Mouse (Mus musculus) macrophage (primary cell): ENCODE results near the gene Mast3. TPM values are rescaled to one million over a fixed set of nuclear protein-coding genes. Genes with fewer than 3 reads are reported as not detected.

ENCODE experiments used
- H3K27ac ChIP-seq: fragments of 350-480 bp; formaldehyde crosslinking; 2 replicates; pipeline ENCODE4 v1.9.0; 2021
- H3K36me3 ChIP-seq: fragments of 350-480 bp; formaldehyde crosslinking; 2 replicates; pipeline ENCODE4 v1.9.0; 2021; ENCODE audit errors: inconsistent target
- H3K4me3 ChIP-seq: fragments of 350-480 bp; formaldehyde crosslinking; 2 replicates; pipeline ENCODE4 v1.9.0; 2021; ENCODE audit errors: inconsistent target
- H3K79me2 ChIP-seq: fragments of 350-480 bp; formaldehyde crosslinking; 2 replicates; pipeline ENCODE4 v1.9.0; 2021; ENCODE audit errors: inconsistent target
- WGBS: methylation state at CpG from one replicate; pipeline ENCODE4 v1.1.7; 2026; ENCODE audit warnings: inconsistent platforms; ENCODE audit not compliant: missing documents; 5-methylcytosine and 5-hydroxymethylcytosine counted together
- polyA plus RNA-seq: library from polyadenylated mRNA; stranded (reverse); fragments of 250-400 nt; gene quantifications from 3 replicates; pipeline ENCODE4 v1.2.4, GENCODE M21; 2018; ENCODE audit warnings: inconsistent platforms

Gene Mast3
- polyA plus RNA-seq, 1 experiment from 2014 or later = 40.6 TPM

GRCm38 (mm10) chr8:70803761-70804480 is 933 bp downstream of the Mast3 start:
- H3K27ac ChIP-seq = peak overlapping the region; percentile 85
- WGBS = 1% methylated on average over 47 of the region's 47 CpGs
- peaks cover 45% of the 10 kb centered on the region for H3K79me2 ChIP-seq
- peak overlapping the region; percentile 92 for H3K4me3 ChIP-seq
- H3K36me3 ChIP-seq = no peaks in the 10 kb centered on the region

DNA sequence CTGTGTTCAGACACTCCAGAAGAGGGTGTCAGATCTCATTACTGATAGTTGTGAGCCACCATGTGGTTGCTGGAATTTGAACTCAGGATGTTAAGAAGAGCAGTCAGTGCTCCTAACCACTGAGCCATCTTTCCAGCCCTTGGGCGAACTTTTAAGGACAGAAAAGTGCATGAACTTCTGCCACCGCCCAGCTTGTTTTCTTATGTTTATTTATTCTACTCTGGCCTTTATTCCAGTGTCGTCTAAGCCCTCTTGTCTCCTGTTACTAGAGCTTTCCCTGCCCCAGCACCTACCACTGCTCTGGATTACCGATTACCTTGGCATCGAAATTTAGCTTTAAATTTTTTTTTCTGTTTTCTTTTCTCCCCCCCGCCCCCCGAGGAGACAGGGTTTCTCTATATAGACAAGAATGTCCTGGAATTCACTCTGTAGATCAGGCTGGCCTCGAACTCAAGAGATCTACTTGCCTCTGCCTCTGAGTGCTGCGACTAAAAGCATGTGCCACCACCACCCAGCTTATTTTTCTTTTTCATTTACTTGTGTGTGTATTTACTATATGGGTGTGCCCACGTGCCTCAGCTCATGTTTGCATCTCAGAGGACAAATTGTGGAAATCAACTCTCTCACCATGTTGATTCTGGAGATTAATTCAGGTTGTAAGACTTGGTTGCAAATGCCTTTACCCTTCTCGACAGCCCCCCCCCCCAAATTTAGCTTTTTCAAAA is 1.9 kb downstream of the Mast3 start:
- Histone ChIP-seq H3K4me3 (peak overlapping the region; percentile 92; the same call in 1 of the 2 replicates), H3K36me3 (no peaks in the 10 kb centered on the region), H3K27ac (peak overlapping the region; percentile 43; the same call in 1 of the 2 replicates), H3K79me2 (peaks cover 45% of the 10 kb centered on the region)
- WGBS = 87% methylated on average over 10 of the region's 11 CpGs

GRCm38 (mm10) chr8:70801830-70802229 is 3.0 kb downstream of the Mast3 start:
- H3K27ac ChIP-seq = no peak overlapping the region
- H3K4me3 ChIP-seq = no peak overlapping the region
- H3K79me2 ChIP-seq = peaks cover 45% of the 10 kb centered on the region
- no peaks in the 10 kb centered on the region for H3K36me3 ChIP-seq
- WGBS = 90% methylated on average over 1 of the region's 1 CpGs

- Histone ChIP-seq H3K36me3 (no peaks in the 10 kb centered on the region), H3K27ac (peak overlapping the region; percentile 15; the same call in 1 of the 2 replicates), H3K4me3 (no peak overlapping the region), H3K79me2 (peaks cover 45% of the 10 kb centered on the region)
- WGBS = 16% methylated on average over 11 of the region's 15 CpGs
Observed at GRCm38 (mm10) chr8:70801156-70801555, 3.7 kb downstream of the Mast3 start.

DNA sequence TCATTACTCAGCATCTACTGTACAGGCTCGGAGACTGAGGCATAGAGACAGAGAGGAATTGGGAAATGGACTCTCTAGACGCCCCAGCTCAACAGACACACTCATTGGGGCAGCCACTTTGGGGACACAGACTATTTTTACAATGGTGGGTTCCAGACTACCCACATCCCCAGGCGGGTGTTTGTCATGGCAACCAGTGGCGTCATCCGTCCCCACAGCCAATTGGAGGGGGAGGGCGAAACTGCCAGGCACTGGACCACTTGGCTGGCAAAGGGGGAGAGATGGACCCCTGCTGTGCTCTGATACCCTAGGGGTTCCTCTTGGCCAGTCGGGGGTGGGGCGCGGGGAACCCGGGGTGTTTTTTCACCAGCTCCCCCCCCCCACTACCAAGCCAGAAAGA is 4.2 kb downstream of the Mast3 start:
- H3K27ac ChIP-seq = peak overlapping the region; percentile 15; the same call in 1 of the 2 replicates
- peaks cover 49% of the 10 kb centered on the region for H3K79me2 ChIP-seq
- H3K36me3 ChIP-seq = no peaks in the 10 kb centered on the region
- no peak overlapping the region for H3K4me3 ChIP-seq
- WGBS = 61% methylated on average over 10 of the region's 10 CpGs

- WGBS = 55% methylated on average over 15 of the region's 15 CpGs
- no peak overlapping the region for H3K4me3 ChIP-seq
- H3K36me3 ChIP-seq = no peaks in the 10 kb centered on the region
- H3K79me2 ChIP-seq = peaks cover 53% of the 10 kb centered on the region
- no peak overlapping the region for H3K27ac ChIP-seq
Observed at GRCm38 (mm10) chr8:70798281-70798680, 6.6 kb downstream of the Mast3 start.

- H3K27ac ChIP-seq = peak overlapping the region; percentile 27; the same call in 1 of the 2 replicates
Observed at GRCm38 (mm10) chr8:70797081-70798070, 7.5 kb downstream of the Mast3 start.

DNA sequence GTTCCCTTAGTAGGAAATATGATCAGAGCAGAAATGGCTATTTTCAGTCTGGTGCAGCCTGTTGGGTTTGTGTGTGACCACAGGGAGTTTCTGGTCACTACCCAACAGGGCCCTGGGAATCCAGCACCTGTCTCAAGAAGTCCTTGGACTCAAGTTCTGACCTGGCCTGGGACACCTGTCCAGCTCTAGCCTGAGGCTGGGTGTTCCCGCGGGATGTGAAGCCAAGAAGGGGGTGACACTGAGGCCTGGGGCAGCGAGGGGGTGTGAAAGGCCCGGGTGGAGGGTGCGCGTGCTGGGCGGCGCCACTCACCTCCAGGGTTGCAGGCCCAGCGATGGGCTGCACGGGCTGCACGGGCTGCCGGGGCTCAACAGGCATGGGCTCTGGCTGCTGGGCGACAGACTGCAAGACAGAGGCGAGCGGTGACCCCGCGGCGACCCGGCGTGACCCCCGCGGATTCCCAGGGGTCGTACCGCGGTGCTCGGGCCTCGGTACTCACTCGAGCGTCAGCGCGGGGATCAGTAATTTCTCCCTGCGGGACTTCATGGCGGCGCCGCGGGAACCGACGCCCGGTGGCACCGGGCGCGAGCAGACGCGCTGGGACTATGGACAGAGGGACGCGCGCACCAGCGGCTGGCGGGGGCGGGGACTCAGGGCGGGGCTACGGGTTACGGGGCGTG is 8.3 kb downstream of the Mast3 start:
- no peak overlapping the region for H3K27ac ChIP-seq
- peaks cover 40% of the 10 kb centered on the region for H3K79me2 ChIP-seq
- 19% methylated on average over 44 of the region's 54 CpGs for WGBS
- no peaks in the 10 kb centered on the region for H3K36me3 ChIP-seq
- H3K4me3 ChIP-seq = no peak overlapping the region

More at GRCm38 (mm10) chr8:70797081-70798070, 7.5 kb downstream of the Mast3 start:
- Histone ChIP-seq H3K36me3 (no peaks in the 10 kb centered on the region), H3K4me3 (peak overlapping the region; percentile 32), H3K79me2 (peaks cover 44% of the 10 kb centered on the region)
- WGBS = 4% methylated on average over 54 of the region's 57 CpGs

DNA sequence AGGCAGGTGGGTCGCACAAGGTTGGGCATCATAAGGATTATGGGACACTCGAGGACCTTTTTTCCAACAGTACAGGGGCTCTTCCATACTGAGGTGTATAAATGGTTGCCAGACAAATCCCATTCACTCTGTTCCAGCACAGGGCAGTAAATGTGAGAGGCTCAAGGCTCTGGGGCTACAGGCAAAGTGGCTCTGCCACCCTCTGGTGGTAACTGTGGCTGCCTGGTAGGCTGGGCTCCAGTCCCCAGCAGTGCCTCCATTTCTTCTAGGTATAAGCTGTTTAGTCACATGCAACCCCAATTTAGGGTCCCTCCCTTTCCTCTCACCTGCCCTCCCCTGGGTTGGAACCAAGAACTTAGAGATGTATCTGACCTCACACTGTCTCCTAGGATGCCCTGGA is 9.5 kb downstream of the Mast3 start:
- no peaks in the 10 kb centered on the region for H3K36me3 ChIP-seq
- WGBS = 100% methylated on average over 1 of the region's 2 CpGs
- H3K4me3 ChIP-seq = no peak overlapping the region
- no peak overlapping the region for H3K27ac ChIP-seq
- H3K79me2 ChIP-seq = peaks cover 42% of the 10 kb centered on the region

DNA sequence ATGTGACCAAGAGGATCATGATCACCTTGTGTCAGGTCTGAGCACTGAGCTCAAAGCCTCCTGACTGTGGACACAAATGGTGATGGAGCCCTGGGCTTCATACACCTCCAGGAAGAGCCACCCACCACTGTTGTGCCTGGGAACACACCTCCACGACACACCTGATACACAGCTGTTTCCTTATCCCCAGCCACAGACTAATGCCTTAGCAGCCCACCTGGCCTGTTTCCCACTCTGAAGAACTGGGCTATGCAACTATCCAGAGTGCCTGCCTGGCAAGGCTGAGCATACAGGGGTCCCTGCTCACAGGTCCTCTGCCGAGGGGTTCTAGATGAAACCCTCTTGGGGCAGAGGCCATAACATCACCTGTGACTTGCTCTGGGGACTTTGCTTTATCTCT is 10.6 kb downstream of the Mast3 start:
- H3K36me3 ChIP-seq = peaks cover 9% of the 10 kb centered on the region
- H3K4me3 ChIP-seq = no peak overlapping the region
- H3K27ac ChIP-seq = no peak overlapping the region
- 86% methylated on average over 2 of the region's 2 CpGs for WGBS
- H3K79me2 ChIP-seq = peaks cover 48% of the 10 kb centered on the region

GRCm38 (mm10) chr8:70792700-70793099 is 12.2 kb downstream of the Mast3 start:
- Histone ChIP-seq H3K27ac (no peak overlapping the region), H3K79me2 (peaks cover 54% of the 10 kb centered on the region), H3K4me3 (no peak overlapping the region; the same call in 1 of the 2 replicates), H3K36me3 (peaks cover 23% of the 10 kb centered on the region)
- 4% methylated on average over 20 of the region's 20 CpGs for WGBS

- H3K27ac ChIP-seq = peak overlapping the region; percentile 79
- peaks cover 28% of the 10 kb centered on the region for H3K36me3 ChIP-seq
- peak overlapping the region; percentile 82 for H3K4me3 ChIP-seq
- WGBS = 2% methylated on average over 57 of the region's 58 CpGs
- H3K79me2 ChIP-seq = peaks cover 54% of the 10 kb centered on the region
Observed at GRCm38 (mm10) chr8:70791975-70792691, 12.7 kb downstream of the Mast3 start.

GRCm38 (mm10) chr8:70791294-70791701 is 13.6 kb downstream of the Mast3 start:
- peaks cover 36% of the 10 kb centered on the region for H3K36me3 ChIP-seq
- H3K27ac ChIP-seq = peak overlapping the region; percentile 79
- peak overlapping the region; percentile 82 for H3K4me3 ChIP-seq
- H3K79me2 ChIP-seq = peaks cover 54% of the 10 kb centered on the region
- 0% methylated on average over 7 of the region's 7 CpGs for WGBS
